Mouse (Mus musculus) spleen, adult 2 months (tissue): ENCODE data around the gene Engase. TPM values are rescaled to one million over a fixed set of nuclear protein-coding genes. Genes with fewer than 3 reads are reported as not detected.

Source experiments
- DNase-seq, 2 experiments: peaks; one replicate each; pipeline versions ENCODE4 v3.0.0 to v3.0.0-alpha.2; 2012 to 2021; ENCODE audit warnings: low spot score in 2 of 2, low read depth in 1 of 2
- H3K27ac ChIP-seq: fragments of 200-500 bp; 2 replicates; pipeline ENCODE4 v1.5.1; 2012; ENCODE audit warnings: low read length, inconsistent platforms; ENCODE audit not compliant: insufficient read depth
- H3K27me3 ChIP-seq: fragments of 200-500 bp; 2 replicates; pipeline ENCODE4 v1.6.1; 2012; ENCODE audit warnings: mild to moderate bottlenecking, moderate library complexity, low read length, inconsistent platforms; ENCODE audit not compliant: control insufficient read depth, insufficient read depth
- H3K36me3 ChIP-seq: fragments of 200-500 bp; 2 replicates; pipeline ENCODE4 v1.6.1; 2012; ENCODE audit warnings: mild to moderate bottlenecking, low read length, inconsistent platforms; ENCODE audit not compliant: control insufficient read depth, insufficient read depth
- H3K4me1 ChIP-seq: fragments of 200-500 bp; 2 replicates; pipeline ENCODE4 v1.6.1; 2011; ENCODE audit warnings: inconsistent platforms; ENCODE audit not compliant: control insufficient read depth, insufficient read depth, insufficient read length
- H3K4me3 ChIP-seq: fragments of 200-500 bp; 2 replicates; pipeline ENCODE4 v1.5.1; 2011; ENCODE audit warnings: mild to moderate bottlenecking, inconsistent platforms; ENCODE audit not compliant: insufficient read depth, insufficient read length; ENCODE audit errors: extremely low read depth
- CTCF ChIP-seq: fragments of 200-500 bp; IDR thresholded peaks from 2 replicates; pipeline ENCODE4 v1.5.1; 2011; ENCODE audit warnings: mild to moderate bottlenecking, inconsistent platforms; ENCODE audit not compliant: insufficient read depth, insufficient read length, insufficient replicate concordance; ENCODE audit errors: extremely low read depth
- POLR2A ChIP-seq: fragments of 200-500 bp; IDR thresholded peaks from 2 replicates; pipeline ENCODE4 v1.6.1; 2011; ENCODE audit warnings: low read depth, low read length, inconsistent platforms
- WGBS: fragments of 180-500 bp; shearing (Covaris S2); methylation state at CpG from one replicate; pipeline ENCODE4 v1.1.7; 2018; 5-methylcytosine and 5-hydroxymethylcytosine counted together
- polyA plus RNA-seq: library from polyadenylated mRNA; depleted of rRNA; stranded (reverse); fragments of >200 nt; gene quantifications from 2 replicates; pipeline ENCODE4 v1.2.3, GENCODE M21; 2012

The Engase gene
- polyA plus RNA-seq, 1 experiment, result 13.8 TPM

GRCm38 (mm10) chr11:118494001-118494737 is 17.5 kb downstream of the Engase start:
- no peak for DNase-seq

DNA sequence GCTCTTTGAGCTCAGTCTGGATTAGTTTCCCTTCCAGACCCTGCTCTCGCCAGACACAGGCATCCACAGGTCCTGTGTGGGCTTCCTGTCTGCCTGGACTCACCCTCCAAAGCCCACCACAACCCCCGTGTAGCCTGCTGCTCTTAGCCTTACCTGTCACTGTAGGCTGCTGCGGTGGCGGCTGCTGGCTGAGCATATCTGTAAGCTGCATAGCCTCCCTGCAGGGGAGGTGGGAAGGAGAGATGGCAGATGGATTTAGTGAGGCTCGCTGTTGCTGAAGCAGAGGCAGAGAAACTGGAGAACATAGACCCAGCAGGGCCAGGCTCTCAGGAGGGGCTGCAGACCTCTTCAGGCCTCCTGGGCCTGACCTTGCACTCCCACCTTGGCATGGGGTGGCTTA is 18.4 kb downstream of the Engase start:
- 54% methylated on average over 5 of the region's 5 CpGs for WGBS
- H3K27me3 ChIP-seq, result no peaks in the 10 kb centered on the region
- no peak for DNase-seq
- H3K4me3 ChIP-seq, result no peak overlapping the region
- TF ChIP-seq POLR2A (no peak), CTCF (no peak)
- H3K4me1 ChIP-seq, result no peaks in the 10 kb centered on the region
- H3K36me3 ChIP-seq, result no peaks in the 10 kb centered on the region
- no peak overlapping the region for H3K27ac ChIP-seq

More at GRCm38 (mm10) chr11:118494001-118494737, 17.5 kb downstream of the Engase start:
- no peaks in the 10 kb centered on the region for H3K27me3 ChIP-seq
- 72% methylated on average over 12 of the region's 12 CpGs for WGBS
- no peaks in the 10 kb centered on the region for H3K4me1 ChIP-seq
- TF ChIP-seq POLR2A, result no peak
- H3K27ac ChIP-seq, result no peak overlapping the region
- H3K4me3 ChIP-seq, result no peak overlapping the region
- H3K36me3 ChIP-seq, result no peaks in the 10 kb centered on the region

DNA sequence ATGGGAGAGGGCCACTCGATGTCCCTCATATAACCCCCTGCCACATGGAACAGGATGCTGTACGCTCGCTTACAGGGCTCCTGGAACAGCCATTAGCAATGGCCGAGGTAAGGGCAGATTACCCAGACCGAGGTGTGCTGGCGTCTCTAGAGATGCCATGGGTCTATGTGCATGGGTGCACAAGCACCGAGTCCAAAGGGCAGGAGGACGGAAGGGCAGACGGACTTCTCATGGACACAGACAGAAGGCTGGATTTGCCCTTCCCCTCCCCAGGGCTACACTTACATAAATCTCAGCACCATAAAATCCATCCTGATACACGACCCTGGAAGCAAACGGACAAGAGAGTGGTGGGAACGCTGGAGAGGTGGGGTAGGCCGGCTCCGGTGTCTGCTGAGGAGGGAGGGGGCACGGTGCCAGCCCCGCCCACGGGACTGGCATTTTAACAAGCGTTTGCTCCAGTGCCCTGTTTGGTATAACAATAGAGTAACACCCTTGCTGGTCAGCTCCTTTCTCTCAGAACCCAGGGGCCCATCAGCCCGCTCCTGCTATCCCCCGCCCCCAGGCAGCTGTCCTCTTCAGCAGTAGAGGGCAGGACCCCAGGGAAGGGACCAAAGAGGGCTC is 19.5 kb downstream of the Engase start:
- no peak for DNase-seq
- WGBS, result 78% methylated on average over 20 of the region's 20 CpGs
- Histone ChIP-seq H3K4me3 (no peak overlapping the region), H3K36me3 (no peaks in the 10 kb centered on the region), H3K27me3 (no peaks in the 10 kb centered on the region), H3K4me1 (no peaks in the 10 kb centered on the region), H3K27ac (no peak overlapping the region)
- TF ChIP-seq POLR2A (no peak), CTCF (no peak)

GRCm38 (mm10) chr11:118502990-118503389 is 26.4 kb downstream of the Engase start:
- 59% methylated on average over 6 of the region's 6 CpGs for WGBS
- Histone ChIP-seq H3K27me3 (0 out of 2 replicates have a peak, but pooled peaks cover 2% of the 10 kb centered on the region), H3K4me1 (no peaks in the 10 kb centered on the region), H3K36me3 (no peaks in the 10 kb centered on the region), H3K27ac (no peak overlapping the region), H3K4me3 (no peak overlapping the region)
- no peak for DNase-seq
- TF ChIP-seq CTCF, result no peak
- no peak for TF ChIP-seq POLR2A

GRCm38 (mm10) chr11:118503418-118504179 is 27.0 kb downstream of the Engase start:
- Histone ChIP-seq H3K27me3 (0 out of 2 replicates have a peak, but pooled peaks cover 2% of the 10 kb centered on the region), H3K4me1 (no peaks in the 10 kb centered on the region), H3K36me3 (no peaks in the 10 kb centered on the region), H3K4me3 (no peak overlapping the region), H3K27ac (no peak overlapping the region)
- TF ChIP-seq POLR2A (no peak), CTCF (no peak)
- WGBS, result 20% methylated on average over 34 of the region's 34 CpGs
- DNase-seq, result no peak

DNA sequence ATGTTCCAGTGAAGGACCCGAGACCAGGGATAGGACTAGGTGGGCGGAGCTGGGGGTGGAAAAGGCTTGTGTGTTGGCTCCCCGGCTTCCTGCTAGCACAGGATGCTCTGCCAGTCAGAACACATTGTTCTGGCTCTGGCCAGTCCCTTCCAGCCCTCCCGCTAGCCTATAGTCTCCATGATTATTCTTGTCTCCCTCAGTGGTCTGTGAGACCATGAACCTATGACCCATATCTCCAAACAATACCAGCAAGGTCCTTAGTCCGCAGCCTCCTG is 27.5 kb downstream of the Engase start:
- Histone ChIP-seq H3K4me3 (no peak overlapping the region), H3K36me3 (no peaks in the 10 kb centered on the region), H3K4me1 (no peaks in the 10 kb centered on the region), H3K27me3 (0 out of 2 replicates have a peak, but pooled peaks cover 2% of the 10 kb centered on the region), H3K27ac (no peak overlapping the region)
- TF ChIP-seq CTCF, result no peak
- no peak for TF ChIP-seq POLR2A
- WGBS, result 79% methylated on average over 5 of the region's 5 CpGs
- DNase-seq, result no peak
